ENCODE assay signal across 15 mouse cellular contexts in genomic region chr3:121874576-121874975, GRCm38 (mm10). TPM values are rescaled to one million over a fixed set of nuclear protein-coding genes. Genes with fewer than 3 reads are reported as not detected.
DNase-seq lines count a peak whose midpoint lies in the region; ATAC-seq and TF ChIP-seq lines count a peak whose summit lies in the region.
"Had no signal": no experiment of that assay in that cellular context is flagged by ENCODE, and none has a peak within 500 bp of the region (broad histone marks: within the 10 kb centered on the region; RNA-seq: fewer than 3 reads in every experiment).

No protein-coding gene starts in this region.

- DNase-seq in adrenal gland, adult (ENCODE audit: inconsistent age in 2 of 2, low spot score in 1 of 2), result peak; percentile 75 to 88
- DNase-seq in adrenal gland, postnatal 4 days (ENCODE audit: low spot score in 2 of 2), result no peak
- peak; percentile 75 for DNase-seq in lung, embryonic 14.5 days
- DNase-seq in lung, postnatal 14 days, result no peak
- no peak for DNase-seq in left cerebral cortex, adult 2 months (ENCODE audit: extremely low spot score in 1 of 2, low spot score in 2 of 2)
- DNase-seq in thymus, postnatal 25 days, result no peak
- DNase-seq: cerebellum, postnatal 14 days; layer of hippocampus, adult 9-11 months; liver, embryonic 13.5 days; midbrain, embryonic 14.5 days; right cerebral cortex, postnatal 14 days had no signal

- intact Hi-C loops in left cerebral cortex, adult 2 months (cut with DNase I), result no loop called here

- no peaks in the 10 kb centered on the region for H3K36me3 ChIP-seq in lung, embryonic 14.5 days (ENCODE audit: insufficient read depth)
- H3K36me3 ChIP-seq: liver, embryonic 13.5 days; neural tube, embryonic 13.5 days; stomach, embryonic 15.5 days had no signal

- peak; percentile 54 for ATAC-seq in lung, embryonic 14.5 days (ENCODE audit: insufficient read depth)
- peak; percentile 72 for ATAC-seq in granulocyte monocyte progenitor cell, adult 5-6 weeks (replicated peaks; ENCODE audit: poor library complexity, severe bottlenecking)
- ATAC-seq in megakaryocyte-erythroid progenitor cell, adult 5-6 weeks (replicated peaks; ENCODE audit: low FRiP score, low TSS enrichment, poor library complexity, severe bottlenecking), result peak; percentile 77

- no peak overlapping the region for H3K4me3 ChIP-seq in lung, embryonic 14.5 days (ENCODE audit: low read depth, low read length)
- H3K4me3 ChIP-seq in left cerebral cortex, adult 2 months, result no peak overlapping the region
- H3K4me3 ChIP-seq: liver, embryonic 13.5 days; neural tube, embryonic 13.5 days; stomach, embryonic 15.5 days had no signal

- 88% methylated on average over 1 of the region's 1 CpGs for WGBS in lung, embryonic 14.5 days

- no peak overlapping the region for H3K27ac ChIP-seq in lung, embryonic 14.5 days (ENCODE audit: low read depth)
- H3K27ac ChIP-seq in left cerebral cortex, adult 2 months, result no peak overlapping the region
- H3K27ac ChIP-seq: liver, embryonic 13.5 days; neural tube, embryonic 13.5 days; stomach, embryonic 15.5 days had no signal

- TF ChIP-seq CTCF in lung, embryonic 14.5 days (IDR thresholded peaks at IDR 0.05; ENCODE audit: low read depth), result no peak
- no peak for TF ChIP-seq CTCF in left cerebral cortex, adult 2 months (IDR thresholded peaks at IDR 0.05)

- H3K9me3 ChIP-seq in lung, embryonic 14.5 days (ENCODE audit: low read depth, low read length), result no peaks in the 10 kb centered on the region
- H3K9me3 ChIP-seq: liver, embryonic 13.5 days; neural tube, embryonic 13.5 days; stomach, embryonic 15.5 days had no signal

- H3K27me3 ChIP-seq in lung, embryonic 14.5 days (ENCODE audit: insufficient read depth, low read length), result no peaks in the 10 kb centered on the region
- H3K27me3 ChIP-seq: liver, embryonic 13.5 days; neural tube, embryonic 13.5 days; stomach, embryonic 15.5 days had no signal

- no peaks in the 10 kb centered on the region for H3K4me1 ChIP-seq in lung, embryonic 14.5 days (ENCODE audit: insufficient read depth)
- H3K4me1 ChIP-seq: liver, embryonic 13.5 days; neural tube, embryonic 13.5 days; stomach, embryonic 15.5 days had no signal

- no peak overlapping the region for H3K4me2 ChIP-seq in lung, embryonic 14.5 days
- H3K4me2 ChIP-seq: liver, embryonic 13.5 days; neural tube, embryonic 13.5 days; stomach, embryonic 15.5 days had no signal

- H3K9ac ChIP-seq in lung, embryonic 14.5 days, result no peak overlapping the region
- H3K9ac ChIP-seq: liver, embryonic 13.5 days; neural tube, embryonic 13.5 days; stomach, embryonic 15.5 days had no signal

RNA-seq across cellular contexts. Expression of gene Abcd3, which starts 59.5 kb away (rescaled TPM):
- 10 to 100 TPM; 79.9 to 85.4 TPM for total RNA-seq in adrenal gland, postnatal 4 days (2021)
- 78.0 and 78.7 TPM in 2 replicates for polyA plus RNA-seq in lung, embryonic 14.5 days (2014; fragmentation: Nextera tagmentation; extraction: Ambion mirVana)
- 30.1 and 30.9 TPM in 2 replicates for total RNA-seq in granulocyte monocyte progenitor cell, adult 5-6 weeks (2014; fragmentation: Nextera tagmentation)
- 31.8 and 38.6 TPM in 2 replicates for total RNA-seq in granulocyte monocyte progenitor cell, adult 5-6 weeks (2017)
- total RNA-seq in megakaryocyte-erythroid progenitor cell, adult 5-6 weeks (2014; fragmentation: Nextera tagmentation), result 21.1 and 29.6 TPM in 2 replicates
- total RNA-seq in megakaryocyte-erythroid progenitor cell, adult 5-6 weeks (2017), result 47.1 and 48.0 TPM in 2 replicates
- 10 to 100 TPM; 48.6 to 49.7 TPM for total RNA-seq in left cerebral cortex, adult 2 months (2021)

Comparison
In these comparisons a context has a peak if more than half of its experiments do, and no peak if none do; other contexts are left out.
1. DNase-seq: peak in adrenal gland, adult (2 of 2) and lung, embryonic 14.5 days (single experiment); none in adrenal gland, postnatal 4 days (0 of 2), lung, postnatal 14 days (single experiment), left cerebral cortex, adult 2 months (0 of 2) and thymus, postnatal 25 days (single experiment).
2. Peak in every context shown above with its lines, with median percentiles within 50 percentile points of each other: ATAC-seq.